ENCODE assay signal across 16 mouse cellular contexts in the genomic region with DNA sequence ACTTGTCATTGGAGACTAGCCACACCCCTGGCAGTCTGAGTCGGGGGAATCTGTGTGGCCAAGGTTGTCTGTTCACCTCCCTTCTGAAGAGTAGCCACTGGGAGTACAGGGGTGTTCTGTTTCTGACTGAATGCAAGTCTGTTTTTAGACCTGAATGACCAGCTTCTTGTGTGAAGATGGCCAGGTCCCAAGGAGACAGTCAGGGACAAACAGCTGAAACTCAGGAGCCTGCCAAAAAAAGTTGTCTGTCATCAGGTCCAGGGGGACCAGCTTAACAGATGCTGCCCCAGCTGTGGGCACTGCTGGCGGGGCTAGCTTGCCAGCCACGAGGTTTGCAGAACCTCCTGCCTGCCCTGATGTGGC. TPM values are rescaled to one million over a fixed set of nuclear protein-coding genes. Genes with fewer than 3 reads are reported as not detected.
DNase-seq lines count a peak whose midpoint lies in the region; ATAC-seq lines count a peak whose summit lies in the region.
"Had no signal": no experiment of that assay in that cellular context is flagged by ENCODE, and none has a peak within 500 bp of the region (broad histone marks: within the 10 kb centered on the region; RNA-seq: fewer than 3 reads in every experiment).

No protein-coding gene starts in this region.

- 0 out of 2 replicates have a peak overlapping the region, but pooled peaks have one; percentile 11 for H3K27ac ChIP-seq in heart, embryonic 16.5 days (ENCODE audit: low read length)
- no peak overlapping the region for H3K27ac ChIP-seq in embryonic facial prominence, embryonic 11.5 days (replicated peaks; ENCODE audit: low read depth, low read length)
- H3K27ac ChIP-seq in limb, embryonic 13.5 days, result peak overlapping the region; percentile 33; the same call in 1 of the 2 replicates

- H3K9me3 ChIP-seq in heart, embryonic 16.5 days (replicated peaks; ENCODE audit: control insufficient read depth, low read length), result no peaks in the 10 kb centered on the region
- H3K9me3 ChIP-seq in embryonic facial prominence, embryonic 11.5 days (replicated peaks; ENCODE audit: control insufficient read depth, low read length), result no peaks in the 10 kb centered on the region
- H3K9me3 ChIP-seq in limb, embryonic 13.5 days, result no peaks in the 10 kb centered on the region
- H3K9me3 ChIP-seq: G1E had no signal

- H3K4me1 ChIP-seq in heart, embryonic 16.5 days (ENCODE audit: control insufficient read depth, insufficient read depth, low read length), result peaks cover 29% of the 10 kb centered on the region
- no peaks in the 10 kb centered on the region for H3K4me1 ChIP-seq in embryonic facial prominence, embryonic 11.5 days (ENCODE audit: control insufficient read depth, insufficient read depth, low read length)
- H3K4me1 ChIP-seq in limb, embryonic 13.5 days, result peaks cover 31% of the 10 kb centered on the region

- no peaks in the 10 kb centered on the region for H3K36me3 ChIP-seq in heart, embryonic 16.5 days (ENCODE audit: control insufficient read depth, insufficient read depth)
- no peaks in the 10 kb centered on the region for H3K36me3 ChIP-seq in embryonic facial prominence, embryonic 11.5 days (replicated peaks; ENCODE audit: control insufficient read depth, insufficient read depth, low read depth, low read length)
- no peaks in the 10 kb centered on the region for H3K36me3 ChIP-seq in limb, embryonic 13.5 days
- H3K36me3 ChIP-seq: G1E had no signal

- H3K9ac ChIP-seq in heart, embryonic 16.5 days (ENCODE audit: low read length), result no peak overlapping the region
- 0 out of 2 replicates have a peak overlapping the region, but pooled peaks have one; percentile 13 for H3K9ac ChIP-seq in embryonic facial prominence, embryonic 11.5 days (replicated peaks; ENCODE audit: low read length)
- no peak overlapping the region for H3K9ac ChIP-seq in limb, embryonic 13.5 days
- H3K9ac ChIP-seq: liver, postnatal 0 days had no signal

- no peak overlapping the region for H3K4me2 ChIP-seq in heart, embryonic 16.5 days (ENCODE audit: low read depth, low read length)
- H3K4me2 ChIP-seq in embryonic facial prominence, embryonic 11.5 days (ENCODE audit: low read depth, low read length), result no peak overlapping the region
- H3K4me2 ChIP-seq in limb, embryonic 13.5 days (replicated peaks), result no peak overlapping the region
- H3K4me2 ChIP-seq: midbrain, embryonic 11.5 days had no signal

- H3K4me3 ChIP-seq in heart, embryonic 16.5 days (ENCODE audit: low read length), result no peak overlapping the region
- H3K4me3 ChIP-seq in embryonic facial prominence, embryonic 11.5 days (ENCODE audit: low read depth, low read length), result no peak overlapping the region
- no peak overlapping the region for H3K4me3 ChIP-seq in limb, embryonic 13.5 days

- WGBS in heart, embryonic 16.5 days, result 18% methylated on average over 3 of the region's 3 CpGs
- WGBS in embryonic facial prominence, embryonic 11.5 days, result 33% methylated on average over 3 of the region's 3 CpGs
- 35% methylated on average over 3 of the region's 3 CpGs for WGBS in limb, embryonic 13.5 days

- ATAC-seq in heart, embryonic 16.5 days (replicated peaks; ENCODE audit: extremely low read depth, insufficient read depth, low FRiP score), result no peak
- no peak for ATAC-seq in embryonic facial prominence, embryonic 11.5 days (replicated peaks; ENCODE audit: insufficient number of reproducible peaks, low FRiP score, low TSS enrichment, low read depth)
- no peak for ATAC-seq in limb, embryonic 13.5 days (ENCODE audit: low FRiP score, low read depth)

- no peak for DNase-seq in heart, postnatal 4 days
- peak; percentile 59 for DNase-seq in 3T3-L1 (ENCODE audit: low read depth, low spot score)
- no peak for DNase-seq in embryonic facial prominence, embryonic 11.5 days (ENCODE audit: low spot score)
- no peak for DNase-seq in kidney, postnatal 10 days
- no peak for DNase-seq in ovary, postnatal 14 days (ENCODE audit: low spot score)
- DNase-seq in urinary bladder, adult 2 months (ENCODE audit: low spot score), result no peak
- DNase-seq: cerebellum, adult 18-20 months; kidney, adult 18-20 months; kidney, postnatal 4 days; left cerebral cortex, postnatal 4 days; liver, postnatal 0 days had no signal

- H3K27me3 ChIP-seq in heart, embryonic 16.5 days (ENCODE audit: control insufficient read depth, insufficient read depth, low read length), result no peaks in the 10 kb centered on the region
- H3K27me3 ChIP-seq in embryonic facial prominence, embryonic 11.5 days (ENCODE audit: control insufficient read depth, insufficient read depth, low read length), result 0 out of 2 replicates have a peak, but pooled peaks cover 2% of the 10 kb centered on the region
- H3K27me3 ChIP-seq in limb, embryonic 13.5 days, result no peaks in the 10 kb centered on the region

RNA-seq across cellular contexts. Expression of a gene that starts 15.5 kb away (rescaled TPM):
- 0.34 and 1.6 TPM in 2 replicates for polyA plus RNA-seq in heart, embryonic 16.5 days (2015; fragmentation: Nextera tagmentation; extraction: Ambion mirVana)
- under 1 TPM in 1 of 2 experiments, not detected in 1; 0.11 TPM for total RNA-seq in heart, postnatal 4 days (2021)
- polyA plus RNA-seq in embryonic facial prominence, embryonic 11.5 days (2014; fragmentation: Nextera tagmentation; extraction: Ambion mirVana), result 0.31 and 1.0 TPM in 2 replicates
- 1.0 TPM in 2 replicates for polyA plus RNA-seq in limb, embryonic 13.5 days (2015; fragmentation: Nextera tagmentation; extraction: Ambion mirVana)
- polyA plus RNA-seq in urinary bladder, adult 2 months (2012; rRNA removed), result 5.0 and 6.3 TPM in 2 replicates
- total RNA-seq: common myeloid progenitor, adult 5-6 weeks; G1E had no signal
- polyA plus RNA-seq: G1E had no signal

RNA-seq across cellular contexts. Expression of a gene that starts 39.3 kb away (rescaled TPM):
- 1,977 and 2,080 TPM in 2 replicates for polyA plus RNA-seq in heart, embryonic 16.5 days (2015; fragmentation: Nextera tagmentation; extraction: Ambion mirVana)
- 1,000 to 10,000 TPM; 1,087 to 1,151 TPM for total RNA-seq in heart, postnatal 4 days (2021)
- 1,805 and 1,941 TPM in 2 replicates for polyA plus RNA-seq in embryonic facial prominence, embryonic 11.5 days (2014; fragmentation: Nextera tagmentation; extraction: Ambion mirVana)
- 1,325 and 1,327 TPM in 2 replicates for polyA plus RNA-seq in limb, embryonic 13.5 days (2015; fragmentation: Nextera tagmentation; extraction: Ambion mirVana)
- polyA plus RNA-seq in urinary bladder, adult 2 months (2012; rRNA removed), result 888 and 1,061 TPM in 2 replicates

RNA-seq across cellular contexts. Expression of a gene that starts 55.1 kb away (rescaled TPM):
- polyA plus RNA-seq in heart, embryonic 16.5 days (2015; fragmentation: Nextera tagmentation; extraction: Ambion mirVana), result 10.2 and 10.6 TPM in 2 replicates
- 1 to 10 TPM; 4.3 to 4.4 TPM for total RNA-seq in heart, postnatal 4 days (2021)
- polyA plus RNA-seq in embryonic facial prominence, embryonic 11.5 days (2014; fragmentation: Nextera tagmentation; extraction: Ambion mirVana), result 18.8 and 22.1 TPM in 2 replicates
- polyA plus RNA-seq in limb, embryonic 13.5 days (2015; fragmentation: Nextera tagmentation; extraction: Ambion mirVana), result 8.8 and 11.1 TPM in 2 replicates
- 6.5 and 7.0 TPM in 2 replicates for polyA plus RNA-seq in urinary bladder, adult 2 months (2012; rRNA removed)

RNA-seq across cellular contexts. Expression of a gene that starts 55.3 kb away (rescaled TPM):
- polyA plus RNA-seq in heart, embryonic 16.5 days (2015; fragmentation: Nextera tagmentation; extraction: Ambion mirVana), result 8.7 and 9.3 TPM in 2 replicates
- 10 to 100 TPM; 21.5 to 23.4 TPM for total RNA-seq in heart, postnatal 4 days (2021)
- polyA plus RNA-seq in embryonic facial prominence, embryonic 11.5 days (2014; fragmentation: Nextera tagmentation; extraction: Ambion mirVana), result 13.3 and 15.7 TPM in 2 replicates
- polyA plus RNA-seq in limb, embryonic 13.5 days (2015; fragmentation: Nextera tagmentation; extraction: Ambion mirVana), result 16.8 and 17.5 TPM in 2 replicates
- polyA plus RNA-seq in urinary bladder, adult 2 months (2012; rRNA removed), result 9.2 and 9.6 TPM in 2 replicates
